Mouse (Mus musculus): ENCODE measurements around the gene Clca3a1. TPM values are rescaled to one million over a fixed set of nuclear protein-coding genes. Genes with fewer than 3 reads are reported as not detected.
"Not testable (repeated sequence)": the region's sequence is repeated elsewhere in the genome, so short reads cannot be mapped to it uniquely, and the experiment has no call there.

Clca3a1 gene
- polyA plus RNA-seq, 1 experiment from 2014 or later: 0.08 TPM

GRCm38 (mm10) chr3:144722566-144722965, 38.2 kb downstream of the Clca3a1 start:
- ATAC-seq (replicated peaks; ENCODE audit: insufficient number of reproducible peaks, low FRiP score, low TSS enrichment, low read depth); H3K4me2 ChIP-seq (ENCODE audit: low read depth, low read length); H3K27me3 ChIP-seq (ENCODE audit: control insufficient read depth, insufficient read depth, low read length); H3K36me3 ChIP-seq (replicated peaks; ENCODE audit: control insufficient read depth, insufficient read depth, low read depth, low read length); H3K4me1 ChIP-seq (ENCODE audit: control insufficient read depth, insufficient read depth, low read length); H3K4me3 ChIP-seq (ENCODE audit: low read depth, low read length); DNase-seq (ENCODE audit: low spot score); H3K27ac ChIP-seq (replicated peaks; ENCODE audit: low read depth, low read length); H3K9me3 ChIP-seq (replicated peaks; ENCODE audit: control insufficient read depth, low read length); H3K9ac ChIP-seq (replicated peaks; ENCODE audit: low read length): not testable (repeated sequence)
- WGBS: 87% methylated on average over 3 of the region's 3 CpGs

- ATAC-seq (replicated peaks; ENCODE audit: insufficient number of reproducible peaks, low FRiP score, low TSS enrichment, low read depth) (no peak), DNase-seq (ENCODE audit: low spot score) (no peak)
- WGBS: 90% methylated on average over 9 of the region's 9 CpGs
- Histone ChIP-seq H3K27ac (replicated peaks; ENCODE audit: low read depth, low read length) (no peak overlapping the region), H3K4me3 (ENCODE audit: low read depth, low read length) (no peak overlapping the region), H3K36me3 (replicated peaks; ENCODE audit: control insufficient read depth, insufficient read depth, low read depth, low read length) (no peaks in the 10 kb centered on the region), H3K9me3 (replicated peaks; ENCODE audit: control insufficient read depth, low read length) (no peaks in the 10 kb centered on the region), H3K9ac (replicated peaks; ENCODE audit: low read length) (no peak overlapping the region), H3K27me3 (ENCODE audit: control insufficient read depth, insufficient read depth, low read length) (no peaks in the 10 kb centered on the region), H3K4me1 (ENCODE audit: control insufficient read depth, insufficient read depth, low read length) (peaks cover 2% of the 10 kb centered on the region; the same call in 1 of the 2 replicates), H3K4me2 (ENCODE audit: low read depth, low read length) (no peak overlapping the region)
These were observed 38.9 kb downstream of the Clca3a1 start for GRCm38 (mm10) chr3:144721860-144722256.

- WGBS: 85% methylated on average over 10 of the region's 10 CpGs
- peaks cover 2% of the 10 kb centered on the region; the same call in 1 of the 2 replicates for H3K4me1 ChIP-seq (ENCODE audit: control insufficient read depth, insufficient read depth, low read length)
- H3K36me3 ChIP-seq (replicated peaks; ENCODE audit: control insufficient read depth, insufficient read depth, low read depth, low read length): no peaks in the 10 kb centered on the region
- DNase-seq (ENCODE audit: low spot score): no peak
- peak overlapping the region; percentile 89; the same call in 1 of the 2 replicates for H3K4me3 ChIP-seq (ENCODE audit: low read depth, low read length)
- 0 out of 2 replicates have a peak, but pooled peaks have one; percentile 0 for ATAC-seq (replicated peaks; ENCODE audit: insufficient number of reproducible peaks, low FRiP score, low TSS enrichment, low read depth)
- H3K27me3 ChIP-seq (ENCODE audit: control insufficient read depth, insufficient read depth, low read length): no peaks in the 10 kb centered on the region
- peak overlapping the region; percentile 29 for H3K4me2 ChIP-seq (ENCODE audit: low read depth, low read length)
- no peak overlapping the region for H3K27ac ChIP-seq (replicated peaks; ENCODE audit: low read depth, low read length)
- no peaks in the 10 kb centered on the region for H3K9me3 ChIP-seq (replicated peaks; ENCODE audit: control insufficient read depth, low read length)
- H3K9ac ChIP-seq (replicated peaks; ENCODE audit: low read length): peak overlapping the region; percentile 32; the same call in 1 of the 2 replicates
These were observed 39.5 kb downstream of the Clca3a1 start for GRCm38 (mm10) chr3:144721077-144721859.

- Histone ChIP-seq H3K9ac (replicated peaks; ENCODE audit: low read length) (peak within 1 kb of the TSS; percentile 87), H3K27me3 (ENCODE audit: control insufficient read depth, insufficient read depth, low read length) (no peaks in the 10 kb centered on the region), H3K9me3 (replicated peaks; ENCODE audit: control insufficient read depth, low read length) (no peaks in the 10 kb centered on the region), H3K4me1 (ENCODE audit: control insufficient read depth, insufficient read depth, low read length) (peaks cover 2% of the 10 kb centered on the region; the same call in 1 of the 2 replicates), H3K27ac (replicated peaks; ENCODE audit: low read depth, low read length) (peak within 1 kb of the TSS; percentile 98), H3K36me3 (replicated peaks; ENCODE audit: control insufficient read depth, insufficient read depth, low read depth, low read length) (no peaks in the 10 kb centered on the region), H3K4me3 (ENCODE audit: low read depth, low read length) (peak within 1 kb of the TSS; percentile 89), H3K4me2 (ENCODE audit: low read depth, low read length) (peak within 1 kb of the TSS; percentile 81)
- ATAC-seq (replicated peaks; ENCODE audit: insufficient number of reproducible peaks, low FRiP score, low TSS enrichment, low read depth) (peak; percentile 89), DNase-seq (ENCODE audit: low spot score) (peak; percentile 92)
- WGBS: under 1% methylated on average over 63 of the region's 98 CpGs
These were observed 40.7 kb downstream of the Clca3a1 start, which contains the start of gene Sh3glb1 for GRCm38 (mm10) chr3:144719901-144720747. TSS of gene Sh3glb1 (minus strand) at chr3:144720335.

- H3K27ac ChIP-seq (replicated peaks; ENCODE audit: low read depth, low read length): peak overlapping the region; percentile 98
- 1% methylated on average over 43 of the region's 56 CpGs for WGBS
- ATAC-seq (replicated peaks; ENCODE audit: insufficient number of reproducible peaks, low FRiP score, low TSS enrichment, low read depth): peak; percentile 43
These were observed 41.5 kb downstream of the Clca3a1 start for GRCm38 (mm10) chr3:144719088-144719900.

GRCm38 (mm10) chr3:144718706-144719087, 42.1 kb downstream of the Clca3a1 start:
- Histone ChIP-seq H3K4me2 (ENCODE audit: low read depth, low read length) (peak overlapping the region; percentile 81), H3K4me3 (ENCODE audit: low read depth, low read length) (peak overlapping the region; percentile 89), H3K36me3 (replicated peaks; ENCODE audit: control insufficient read depth, insufficient read depth, low read depth, low read length) (no peaks in the 10 kb centered on the region), H3K27me3 (ENCODE audit: control insufficient read depth, insufficient read depth, low read length) (no peaks in the 10 kb centered on the region), H3K9ac (replicated peaks; ENCODE audit: low read length) (no peak overlapping the region), H3K4me1 (ENCODE audit: control insufficient read depth, insufficient read depth, low read length) (peaks cover 2% of the 10 kb centered on the region; the same call in 1 of the 2 replicates), H3K27ac (replicated peaks; ENCODE audit: low read depth, low read length) (no peak overlapping the region), H3K9me3 (replicated peaks; ENCODE audit: control insufficient read depth, low read length) (no peaks in the 10 kb centered on the region)
- DNase-seq (ENCODE audit: low spot score) (peak; percentile 1), ATAC-seq (replicated peaks; ENCODE audit: insufficient number of reproducible peaks, low FRiP score, low TSS enrichment, low read depth) (no peak)
- 13% methylated on average over 7 of the region's 7 CpGs for WGBS

More at GRCm38 (mm10) chr3:144719088-144719900, 41.5 kb downstream of the Clca3a1 start:
- H3K9me3 ChIP-seq (replicated peaks; ENCODE audit: control insufficient read depth, low read length): no peaks in the 10 kb centered on the region
- H3K27me3 ChIP-seq (ENCODE audit: control insufficient read depth, insufficient read depth, low read length): no peaks in the 10 kb centered on the region
- H3K4me2 ChIP-seq (ENCODE audit: low read depth, low read length): peak overlapping the region; percentile 81
- H3K9ac ChIP-seq (replicated peaks; ENCODE audit: low read length): peak overlapping the region; percentile 87
- peaks cover 2% of the 10 kb centered on the region; the same call in 1 of the 2 replicates for H3K4me1 ChIP-seq (ENCODE audit: control insufficient read depth, insufficient read depth, low read length)
- H3K36me3 ChIP-seq (replicated peaks; ENCODE audit: control insufficient read depth, insufficient read depth, low read depth, low read length): no peaks in the 10 kb centered on the region
- H3K4me3 ChIP-seq (ENCODE audit: low read depth, low read length): peak overlapping the region; percentile 89
- DNase-seq (ENCODE audit: low spot score): peak; percentile 67

- Histone ChIP-seq H3K27ac (replicated peaks; ENCODE audit: low read depth, low read length) (no peak overlapping the region), H3K4me2 (ENCODE audit: low read depth, low read length) (0 out of 2 replicates have a peak overlapping the region, but pooled peaks have one; percentile 1), H3K36me3 (replicated peaks; ENCODE audit: control insufficient read depth, insufficient read depth, low read depth, low read length) (no peaks in the 10 kb centered on the region), H3K4me1 (ENCODE audit: control insufficient read depth, insufficient read depth, low read length) (peaks cover 2% of the 10 kb centered on the region; the same call in 1 of the 2 replicates), H3K27me3 (ENCODE audit: control insufficient read depth, insufficient read depth, low read length) (no peaks in the 10 kb centered on the region), H3K9me3 (replicated peaks; ENCODE audit: control insufficient read depth, low read length) (no peaks in the 10 kb centered on the region), H3K9ac (replicated peaks; ENCODE audit: low read length) (peak overlapping the region; percentile 30; the same call in 1 of the 2 replicates), H3K4me3 (ENCODE audit: low read depth, low read length) (no peak overlapping the region)
- whole genome bisulfite sequencing: 94% methylated on average over 6 of the region's 6 CpGs
- DNase-seq (ENCODE audit: low spot score): no peak
- ATAC-seq (replicated peaks; ENCODE audit: insufficient number of reproducible peaks, low FRiP score, low TSS enrichment, low read depth): no peak
These were observed 42.9 kb downstream of the Clca3a1 start for GRCm38 (mm10) chr3:144717835-144718234.

Data from embryonic facial prominence, embryonic 11.5 days (tissue).